Mouse (Mus musculus) MEL (cell line): ENCODE measurements at regions not wholly inside any gene's neighbourhood (a gene's known extent, or its start where the extent isn't known, plus 50 kb on each side); places are given as distances from the start of the nearest gene placed in this dataset.
"Not testable (repeated sequence)": the region's sequence is repeated elsewhere in the genome, so short reads cannot be mapped to it uniquely, and the experiment has no call there.

Source experiments
- CTCF ChIP-seq, 3 experiments: IDR thresholded peaks in 2 of 3; conservative IDR thresholded peaks in 1 of 3; 2 replicates each; pipeline ENCODE4 v1.5.1; 2011 to 2012; ENCODE audit warnings: low read length in 3 of 3, low read depth in 2 of 3, mild to moderate bottlenecking in 2 of 3, improper control_type of control experiment in 1 of 3, inconsistent platforms in 1 of 3, mixed read lengths in 1 of 3, moderate library complexity in 1 of 3; ENCODE audit not compliant: control insufficient read depth in 1 of 3, insufficient read depth in 1 of 3, poor library complexity in 1 of 3, severe bottlenecking in 1 of 3
- EP300 ChIP-seq, 2 experiments: IDR thresholded peaks; 2 replicates each; pipeline ENCODE4 v1.6.1; 2011; ENCODE audit warnings: improper control_type of control experiment in 2 of 2, low read length in 2 of 2, low read depth in 1 of 2, mild to moderate bottlenecking in 1 of 2
- ETS1 ChIP-seq: IDR thresholded peaks from 2 replicates; pipeline ENCODE4 v1.6.1; 2012; ENCODE audit warnings: low read depth, mild to moderate bottlenecking, inconsistent platforms, low read length, improper control_type of control experiment, moderate library complexity
- KAT2A ChIP-seq: conservative IDR thresholded peaks from 2 replicates; pipeline ENCODE4 v1.6.1; 2012; ENCODE audit warnings: low read depth, low read length, improper control_type of control experiment, inconsistent platforms
- MAX ChIP-seq: IDR thresholded peaks from 2 replicates; pipeline ENCODE4 v1.6.1; 2011; ENCODE audit warnings: low read length, improper control_type of control experiment
- MXI1 ChIP-seq: IDR thresholded peaks from 2 replicates; pipeline ENCODE4 v1.6.1; 2011; ENCODE audit warnings: mild to moderate bottlenecking, low read depth, low read length, improper control_type of control experiment
- MYC ChIP-seq: IDR thresholded peaks from 2 replicates; pipeline ENCODE4 v1.6.1; 2011; ENCODE audit warnings: low read depth, mild to moderate bottlenecking, low read length, improper control_type of control experiment, moderate library complexity
- POLR2A ChIP-seq, 2 experiments: IDR thresholded peaks; 2 replicates each; pipeline ENCODE4 v1.6.1; 2011 to 2012; ENCODE audit warnings: low read length in 2 of 2, mild to moderate bottlenecking in 2 of 2, control low read depth in 1 of 2, improper control_type of control experiment in 1 of 2, low read depth in 1 of 2, moderate library complexity in 1 of 2; ENCODE audit not compliant: control insufficient read depth in 1 of 2, insufficient read depth in 1 of 2, poor library complexity in 1 of 2
- POLR2AphosphoS2 ChIP-seq: IDR thresholded peaks from 2 replicates; pipeline ENCODE4 v1.6.1; 2011; ENCODE audit warnings: low read length, improper control_type of control experiment
- TBP ChIP-seq: IDR thresholded peaks from 2 replicates; pipeline ENCODE4 v1.8.0; 2011; ENCODE audit warnings: low read depth, low read length, improper control_type of control experiment
- TCF12 ChIP-seq: IDR thresholded peaks from 2 replicates; pipeline ENCODE4 v1.6.1; 2014; ENCODE audit warnings: low read depth, mild to moderate bottlenecking, inconsistent platforms, low read length, improper control_type of control experiment, moderate library complexity
- UBTF ChIP-seq: IDR thresholded peaks from 2 replicates; pipeline ENCODE4 v1.6.1; 2012; ENCODE audit warnings: low read depth, mild to moderate bottlenecking, inconsistent platforms, low read length, improper control_type of control experiment, moderate library complexity, borderline replicate concordance; ENCODE audit not compliant: insufficient read depth
- ZC3H11A ChIP-seq: IDR thresholded peaks from 2 replicates; pipeline ENCODE4 v1.6.1; 2012; ENCODE audit warnings: low read depth, mild to moderate bottlenecking, inconsistent platforms, low read length, improper control_type of control experiment

GRCm38 (mm10) chr6:37741916-37742315, 128.7 kb upstream of the Trim24 start:
- not testable (repeated sequence) for TF ChIP-seq CTCF (IDR thresholded peaks at IDR 0.05 in 2 of 3, conservative IDR thresholded peaks at IDR 0.05 in 1 of 3; ENCODE audit: control insufficient read depth in 1 of 3, insufficient read depth in 1 of 3, low read depth in 2 of 3, low read length in 3 of 3, poor library complexity in 1 of 3, severe bottlenecking in 1 of 3); ETS1; ZC3H11A; EP300 (IDR thresholded peaks at IDR 0.05; ENCODE audit: low read depth in 1 of 2, low read length in 2 of 2); MYC; MAX; TBP; POLR2A (IDR thresholded peaks at IDR 0.05; ENCODE audit: control insufficient read depth in 1 of 2, insufficient read depth in 1 of 2, low read depth in 1 of 2, low read length in 2 of 2, poor library complexity in 1 of 2); KAT2A; UBTF; TCF12; MXI1; POLR2AphosphoS2
